Mouse (Mus musculus) bone marrow, adult 2 months (tissue): Measurements from ENCODE around the gene Fdps. TPM values are rescaled to one million over a fixed set of nuclear protein-coding genes. Genes with fewer than 3 reads are reported as not detected.

Experiments
- H3K27ac ChIP-seq: fragments of 200-500 bp; 2 replicates; pipeline ENCODE4 v1.5.1; 2012; ENCODE audit warnings: low read depth, mild to moderate bottlenecking, control low read depth, inconsistent platforms, low read length; ENCODE audit not compliant: control insufficient read depth, poor library complexity, insufficient read depth
- H3K4me1 ChIP-seq: fragments of 200-500 bp; 2 replicates; pipeline ENCODE4 v1.6.1; 2011; ENCODE audit warnings: low read length; ENCODE audit not compliant: control insufficient read depth, insufficient read depth
- H3K4me3 ChIP-seq: fragments of 200-500 bp; replicated peaks from 2 replicates; pipeline ENCODE3; 2011; ENCODE audit warnings: mild to moderate bottlenecking, low read depth, low read length, control low read depth; ENCODE audit not compliant: control insufficient read depth
- CTCF ChIP-seq: fragments of 200-500 bp; IDR thresholded peaks from 2 replicates; pipeline ENCODE4 v1.5.1; 2011; ENCODE audit warnings: low read length, control low read depth; ENCODE audit not compliant: control insufficient read depth, insufficient read depth
- POLR2A ChIP-seq: fragments of 200-500 bp; IDR thresholded peaks from 2 replicates; pipeline ENCODE4 v1.6.1; 2011; ENCODE audit warnings: low read depth, mild to moderate bottlenecking, control low read depth, low read length, borderline replicate concordance; ENCODE audit not compliant: control insufficient read depth
- WGBS: fragments of 180-500 bp; shearing (Covaris S2); methylation state at CpG from one replicate; pipeline ENCODE4 v1.1.7; 2018; 5-methylcytosine and 5-hydroxymethylcytosine counted together
- polyA plus RNA-seq: library from polyadenylated mRNA; stranded (reverse); fragments of >200 nt; gene quantifications from 2 replicates; pipeline ENCODE4 v1.2.4, GENCODE M21; 2011; ENCODE audit warnings: low replicate concordance; ENCODE audit not compliant: missing spikeins, insufficient read depth, insufficient read length

Fdps gene
- polyA plus RNA-seq, 1 experiment, result 30.3 TPM

DNA sequence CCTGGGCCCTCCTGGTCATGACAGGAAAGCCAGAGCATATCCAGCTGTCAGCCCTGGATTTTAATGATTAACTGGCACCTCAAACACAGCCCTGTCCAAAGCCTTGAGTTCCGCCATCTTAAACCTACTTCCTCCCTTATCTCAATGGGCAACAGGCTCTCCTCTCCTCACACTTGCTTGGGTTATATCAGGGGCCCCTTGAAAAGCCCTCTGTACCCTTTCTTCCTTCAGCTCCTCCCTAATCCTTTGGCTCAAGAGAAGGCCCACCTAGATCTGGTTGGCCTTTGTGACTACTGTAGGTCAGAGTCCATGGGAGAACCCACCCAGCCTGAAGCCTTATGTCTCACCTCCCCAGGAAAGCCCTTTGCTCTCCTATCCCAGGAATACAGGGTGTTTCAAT lies 32.0 kb upstream of the Fdps start:
- H3K27ac ChIP-seq, result no peak overlapping the region
- 65% methylated on average over 1 of the region's 1 CpGs for WGBS
- no peaks in the 10 kb centered on the region for H3K4me1 ChIP-seq
- H3K4me3 ChIP-seq, result no peak overlapping the region
- TF ChIP-seq POLR2A (no peak), CTCF (no peak)

DNA sequence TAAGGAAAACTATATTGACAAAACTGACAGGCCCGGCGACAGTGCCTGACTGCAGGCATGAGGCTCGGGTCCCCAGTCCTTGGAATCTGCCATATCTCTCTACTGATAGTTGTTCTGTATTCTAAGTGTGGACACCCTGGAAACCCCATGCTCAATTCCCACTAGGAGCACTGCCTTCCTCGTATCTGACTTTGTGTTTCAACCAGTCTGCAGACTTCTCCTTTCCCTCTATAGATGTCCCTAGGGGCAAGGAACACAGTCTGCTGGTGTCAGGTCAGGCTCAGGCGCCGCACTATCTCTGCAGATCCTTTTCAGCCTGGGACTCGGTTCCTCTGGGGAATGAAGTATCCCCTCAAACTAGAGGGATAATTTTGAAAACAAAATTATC lies 31.3 kb upstream of the Fdps start:
- TF ChIP-seq CTCF (no peak), POLR2A (no peak)
- 75% methylated on average over 7 of the region's 7 CpGs for WGBS
- Histone ChIP-seq H3K4me3 (no peak overlapping the region), H3K27ac (no peak overlapping the region), H3K4me1 (no peaks in the 10 kb centered on the region)

DNA sequence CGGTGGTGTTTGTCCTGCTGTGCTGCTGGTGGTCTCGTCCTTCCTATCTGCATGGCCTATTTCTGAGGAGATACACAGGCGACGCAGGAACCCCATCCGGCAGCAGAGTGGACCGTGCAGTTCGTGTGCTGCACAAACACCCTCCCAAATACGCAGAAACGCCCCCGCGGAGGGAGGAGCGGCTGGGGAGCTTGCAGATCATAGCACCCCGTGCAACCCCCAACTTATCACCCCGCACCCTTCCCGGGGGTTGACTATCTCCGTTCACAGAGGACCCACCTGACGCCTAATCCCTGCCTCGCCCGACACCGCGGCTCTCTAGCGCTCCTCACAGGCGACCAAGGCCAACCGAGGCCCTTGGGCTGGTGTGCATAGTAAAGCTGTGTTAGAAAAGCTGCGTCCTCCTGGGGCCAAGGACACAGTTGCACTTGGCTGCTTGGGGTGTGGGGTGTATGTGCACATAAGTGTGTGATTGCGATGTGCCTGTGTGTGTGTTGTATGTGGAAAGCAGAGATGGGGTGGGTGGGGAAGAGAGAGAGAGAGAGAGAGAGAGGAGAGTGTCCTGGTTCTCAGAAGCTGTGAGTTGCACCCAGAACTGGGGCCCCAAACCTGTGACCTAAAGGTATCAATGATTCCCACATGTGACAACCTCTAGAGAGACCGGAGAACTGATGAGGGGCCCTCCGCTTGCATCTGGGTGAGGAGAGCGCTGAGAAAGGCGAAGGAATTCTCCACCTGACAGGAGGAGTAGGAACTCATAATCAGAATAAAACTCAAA lies 30.7 kb upstream of the Fdps start:
- TF ChIP-seq CTCF, result peak; percentile 28; the same call in 1 of the 2 replicates
- TF ChIP-seq POLR2A, result no peak
- no peak overlapping the region; the same call in 1 of the 2 replicates for H3K27ac ChIP-seq
- WGBS, result 16% methylated on average over 30 of the region's 30 CpGs
- H3K4me3 ChIP-seq, result no peak overlapping the region
- H3K4me1 ChIP-seq, result no peaks in the 10 kb centered on the region

GRCm38 (mm10) chr3:89131816-89132215 lies 30.1 kb upstream of the Fdps start:
- H3K27ac ChIP-seq, result no peak overlapping the region
- H3K4me1 ChIP-seq, result no peaks in the 10 kb centered on the region
- TF ChIP-seq CTCF (no peak), POLR2A (no peak)
- no peak overlapping the region for H3K4me3 ChIP-seq
- WGBS, result 49% methylated on average over 4 of the region's 4 CpGs

DNA sequence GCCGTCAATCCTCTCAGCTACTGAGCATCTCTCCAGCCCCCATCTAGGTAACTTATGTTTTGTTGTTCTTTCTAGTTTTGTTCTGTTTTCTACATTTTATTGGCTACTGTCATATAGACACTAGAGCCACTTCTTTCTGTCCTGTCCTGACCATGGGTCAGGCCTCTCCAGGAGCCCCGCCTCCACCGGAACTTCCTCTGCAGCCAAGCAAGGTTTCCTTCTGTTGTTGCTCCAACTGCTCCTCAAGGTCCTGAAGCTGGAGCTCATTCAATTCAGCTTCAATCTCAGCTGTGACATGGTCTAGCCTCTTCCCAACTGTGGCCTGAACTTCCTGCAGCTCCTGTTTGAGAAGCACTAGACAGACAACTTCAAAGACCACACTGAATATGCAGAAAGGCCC lies 28.1 kb upstream of the Fdps start:
- no peak overlapping the region for H3K4me3 ChIP-seq
- H3K27ac ChIP-seq, result no peak overlapping the region
- H3K4me1 ChIP-seq, result no peaks in the 10 kb centered on the region
- TF ChIP-seq CTCF (no peak), POLR2A (no peak)
- 79% methylated on average over 3 of the region's 3 CpGs for WGBS

DNA sequence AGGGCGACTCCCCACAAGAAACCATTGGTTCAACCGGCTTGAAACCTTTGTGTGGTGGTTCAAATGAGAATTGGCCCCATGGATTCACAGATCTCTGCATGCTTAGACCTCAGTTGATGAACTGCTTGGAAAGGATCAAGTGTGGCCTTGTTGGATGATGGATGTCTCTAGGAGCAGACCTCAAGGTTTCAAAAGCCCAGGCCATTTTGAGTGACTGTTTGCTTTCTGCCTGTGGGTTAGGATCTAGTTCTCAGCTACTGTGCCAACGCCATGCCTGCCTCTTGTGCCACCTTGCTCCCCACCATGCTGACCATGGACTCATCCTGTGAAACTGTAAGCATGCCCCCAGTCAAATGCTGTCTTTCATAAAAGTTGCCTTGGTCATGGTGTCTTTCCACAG lies 24.2 kb upstream of the Fdps start:
- Histone ChIP-seq H3K4me1 (no peaks in the 10 kb centered on the region), H3K4me3 (no peak overlapping the region), H3K27ac (no peak overlapping the region)
- no peak for TF ChIP-seq CTCF
- TF ChIP-seq POLR2A, result no peak
- 87% methylated on average over 3 of the region's 3 CpGs for WGBS

GRCm38 (mm10) chr3:89124241-89124640 lies 22.5 kb upstream of the Fdps start:
- WGBS, result 48% methylated on average over 3 of the region's 3 CpGs
- no peak overlapping the region for H3K27ac ChIP-seq
- TF ChIP-seq POLR2A (no peak), CTCF (no peak)
- no peak overlapping the region for H3K4me3 ChIP-seq
- H3K4me1 ChIP-seq, result no peaks in the 10 kb centered on the region

DNA sequence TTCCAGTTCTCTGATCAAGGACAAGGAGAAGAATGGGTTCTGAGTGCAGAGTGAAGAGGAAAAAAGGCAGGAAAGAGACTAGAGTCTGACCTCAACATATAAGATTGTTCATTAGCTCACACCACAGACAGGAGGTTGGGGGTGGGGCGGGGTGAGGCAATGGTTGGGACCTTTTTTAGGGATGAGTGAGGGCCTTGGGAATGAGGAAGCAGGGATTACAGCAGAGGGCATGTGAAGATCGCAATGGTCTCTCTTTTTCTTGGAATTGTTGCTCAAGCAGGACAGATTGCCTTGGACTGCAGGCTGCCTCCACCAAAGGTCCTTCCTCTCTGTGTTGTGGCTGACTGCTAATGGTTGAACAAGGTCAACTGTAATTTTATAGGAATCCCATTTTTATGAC lies 21.6 kb upstream of the Fdps start:
- WGBS, result 55% methylated on average over 2 of the region's 2 CpGs
- no peak for TF ChIP-seq CTCF
- TF ChIP-seq POLR2A, result no peak

GRCm38 (mm10) chr3:89115522-89115921 lies 13.8 kb upstream of the Fdps start:
- TF ChIP-seq CTCF (peak; percentile 23; the same call in 1 of the 2 replicates), POLR2A (no peak)
- WGBS, result 6% methylated on average over 2 of the region's 2 CpGs
- H3K27ac ChIP-seq, result no peak overlapping the region
- H3K4me1 ChIP-seq, result no peaks in the 10 kb centered on the region
- no peak overlapping the region for H3K4me3 ChIP-seq

More for the DNA sequence above, 21.6 kb upstream of the Fdps start:
- H3K4me1 ChIP-seq, result no peaks in the 10 kb centered on the region
- no peak overlapping the region for H3K27ac ChIP-seq
- H3K4me3 ChIP-seq, result no peak overlapping the region
